Mouse (Mus musculus) olfactory bulb, adult 2 months (tissue): ENCODE results near the gene Irgc1.

ENCODE experiments used
- CTCF ChIP-seq: fragments of 200-500 bp; IDR thresholded peaks from 2 replicates; pipeline ENCODE4 v1.5.1; 2012; ENCODE audit warnings: low read depth, mild to moderate bottlenecking, low read length, moderate library complexity; ENCODE audit not compliant: insufficient read depth
- POLR2A ChIP-seq: fragments of 200-500 bp; IDR thresholded peaks from 2 replicates; pipeline ENCODE4 v1.6.1; 2012; ENCODE audit warnings: mild to moderate bottlenecking, low read depth, low read length, moderate library complexity; ENCODE audit not compliant: insufficient read depth

GRCm38 (mm10) chr7:24382730-24383372 lies 69.2 kb downstream of the Irgc1 start:
- no peak for TF ChIP-seq CTCF
- TF ChIP-seq POLR2A, result no peak
